Comparison of ENCODE assay signal across 12 mouse cellular contexts in genomic region chr12:33433812-33434211, GRCm38 (mm10). TPM values are rescaled to one million over a fixed set of nuclear protein-coding genes. Genes with fewer than 3 reads are reported as not detected.
DNase-seq lines count a peak whose midpoint lies in the region; ATAC-seq and TF ChIP-seq lines count a peak whose summit lies in the region.
"Had no signal": no experiment of that assay in that cellular context is flagged by ENCODE, and none has a peak within 500 bp of the region (broad histone marks: within the 10 kb centered on the region; RNA-seq: fewer than 3 reads in every experiment).

No protein-coding gene starts in this region.

- TF ChIP-seq CTCF in kidney, adult 2 months (conservative IDR thresholded peaks at IDR 0.05; ENCODE audit: insufficient read depth, insufficient read length, low read depth, low read length), result no peak
- TF ChIP-seq CTCF in thymus, adult 2 months (IDR thresholded peaks at IDR 0.05; ENCODE audit: borderline replicate concordance, control insufficient read depth, extremely low read depth, insufficient read depth, low read length, poor library complexity), result no peak

- no peak for ATAC-seq in kidney, embryonic 16.5 days (ENCODE audit: low FRiP score, low TSS enrichment)
- no peak for ATAC-seq in forebrain, embryonic 11.5 days (replicated peaks; ENCODE audit: low FRiP score)
- no peak for ATAC-seq in hindbrain, embryonic 12.5 days (ENCODE audit: low FRiP score)

- H3K4me1 ChIP-seq in kidney, adult 2 months (ENCODE audit: control insufficient read depth, insufficient read depth, low read length), result 0 out of 2 replicates have a peak, but pooled peaks cover 3% of the 10 kb centered on the region
- peaks cover 7% of the 10 kb centered on the region for H3K4me1 ChIP-seq in kidney, embryonic 16.5 days (ENCODE audit: insufficient read depth, low read length)
- no peaks in the 10 kb centered on the region for H3K4me1 ChIP-seq in thymus, adult 2 months (replicated peaks; ENCODE audit: control insufficient read depth, insufficient read depth, low read length)
- H3K4me1 ChIP-seq in forebrain, embryonic 11.5 days (replicated peaks; ENCODE audit: control insufficient read depth, insufficient read depth, low read length), result no peaks in the 10 kb centered on the region; the same call in 1 of the 2 replicates
- H3K4me1 ChIP-seq in hindbrain, embryonic 12.5 days, result peaks cover 6% of the 10 kb centered on the region

- H3K9ac ChIP-seq in kidney, embryonic 16.5 days (replicated peaks; ENCODE audit: low read length), result no peak overlapping the region
- no peak overlapping the region for H3K9ac ChIP-seq in forebrain, embryonic 11.5 days (ENCODE audit: low read length)
- no peak overlapping the region for H3K9ac ChIP-seq in hindbrain, embryonic 12.5 days

- peak; percentile 12 for DNase-seq in kidney, adult 2 months
- peak; percentile 65 for DNase-seq in T-cell, adult 2 months (ENCODE audit: low spot score)
- peak; percentile 55 for DNase-seq in lung, postnatal 25 days (ENCODE audit: low spot score)
- peak; percentile 56 for DNase-seq in thymus, adult 2 months
- no peak for DNase-seq in forebrain, embryonic 11.5 days (ENCODE audit: low spot score)
- no peak for DNase-seq in left cerebral cortex, postnatal 10 days (ENCODE audit: extremely low spot score in 1 of 2, low spot score in 2 of 2)
- DNase-seq: cerebellum, postnatal 10 days; gastrocnemius, postnatal 25 days; heart, postnatal 4 days; kidney, postnatal 10 days had no signal

- WGBS in kidney, adult 2 months, result 54% methylated on average over 9 of the region's 9 CpGs
- WGBS in kidney, embryonic 16.5 days, result 77% methylated on average over 9 of the region's 9 CpGs
- WGBS in thymus, adult 2 months, result 15% methylated on average over 9 of the region's 9 CpGs
- WGBS in forebrain, embryonic 11.5 days, result 93% methylated on average over 9 of the region's 9 CpGs
- 89% methylated on average over 9 of the region's 9 CpGs for WGBS in hindbrain, embryonic 12.5 days

- no peaks in the 10 kb centered on the region; the same call in 1 of the 2 replicates for H3K36me3 ChIP-seq in kidney, adult 2 months (ENCODE audit: control insufficient read depth, insufficient read depth, low read length)
- peaks cover 6% of the 10 kb centered on the region for H3K36me3 ChIP-seq in kidney, embryonic 16.5 days (ENCODE audit: insufficient read depth, low read length)
- H3K36me3 ChIP-seq in thymus, adult 2 months (ENCODE audit: control insufficient read depth, insufficient read depth, low read length), result peaks cover 10% of the 10 kb centered on the region
- H3K36me3 ChIP-seq in forebrain, embryonic 11.5 days (ENCODE audit: control insufficient read depth, insufficient read depth, low read length), result no peaks in the 10 kb centered on the region
- H3K36me3 ChIP-seq in hindbrain, embryonic 12.5 days, result 0 out of 2 replicates have a peak, but pooled peaks cover 9% of the 10 kb centered on the region

- intact Hi-C loops in left cerebral cortex, postnatal 10 days (cut with DNase I), result no loop called here

- no peaks in the 10 kb centered on the region for H3K27me3 ChIP-seq in kidney, adult 2 months (replicated peaks; ENCODE audit: control insufficient read depth, insufficient read depth, low read length)
- H3K27me3 ChIP-seq in kidney, embryonic 16.5 days (ENCODE audit: insufficient read depth, low read length), result no peaks in the 10 kb centered on the region
- no peaks in the 10 kb centered on the region for H3K27me3 ChIP-seq in thymus, adult 2 months (ENCODE audit: control insufficient read depth, insufficient read depth, low read length)
- no peaks in the 10 kb centered on the region for H3K27me3 ChIP-seq in forebrain, embryonic 11.5 days (ENCODE audit: control insufficient read depth, insufficient read depth, low read length)
- no peaks in the 10 kb centered on the region for H3K27me3 ChIP-seq in hindbrain, embryonic 12.5 days

- H3K4me2 ChIP-seq in kidney, embryonic 16.5 days (replicated peaks; ENCODE audit: low read depth, low read length), result no peak overlapping the region
- H3K4me2 ChIP-seq in forebrain, embryonic 11.5 days (ENCODE audit: low read depth, low read length, severe bottlenecking), result no peak overlapping the region
- no peak overlapping the region for H3K4me2 ChIP-seq in hindbrain, embryonic 12.5 days (replicated peaks)

- no peak for TF ChIP-seq POLR2A in kidney, adult 2 months (IDR thresholded peaks at IDR 0.05; ENCODE audit: low read depth, low read length)
- no peak for TF ChIP-seq POLR2A in thymus, adult 2 months (IDR thresholded peaks at IDR 0.05; ENCODE audit: control insufficient read depth, extremely low read depth, insufficient read depth, low read length, poor library complexity)

- no peak overlapping the region for H3K4me3 ChIP-seq in kidney, adult 2 months (ENCODE audit: insufficient read depth, low read depth, low read length)
- H3K4me3 ChIP-seq in kidney, embryonic 16.5 days (ENCODE audit: low read length), result no peak overlapping the region
- no peak overlapping the region for H3K4me3 ChIP-seq in thymus, adult 2 months (ENCODE audit: control insufficient read depth, insufficient read depth, low read length)
- H3K4me3 ChIP-seq in forebrain, embryonic 11.5 days (ENCODE audit: low read depth, low read length), result no peak overlapping the region
- no peak overlapping the region for H3K4me3 ChIP-seq in hindbrain, embryonic 12.5 days

- no peak overlapping the region for H3K27ac ChIP-seq in kidney, adult 2 months (ENCODE audit: insufficient read depth, low read depth, low read length)
- H3K27ac ChIP-seq in kidney, embryonic 16.5 days (ENCODE audit: low read length), result no peak overlapping the region
- H3K27ac ChIP-seq in thymus, adult 2 months (ENCODE audit: control insufficient read depth, insufficient read depth, low read length), result no peak overlapping the region; the same call in 1 of the 2 replicates
- no peak overlapping the region for H3K27ac ChIP-seq in forebrain, embryonic 11.5 days (ENCODE audit: low read depth, low read length)
- no peak overlapping the region for H3K27ac ChIP-seq in hindbrain, embryonic 12.5 days

- H3K9me3 ChIP-seq in kidney, embryonic 16.5 days (ENCODE audit: low read length), result no peaks in the 10 kb centered on the region
- H3K9me3 ChIP-seq in forebrain, embryonic 11.5 days (ENCODE audit: control insufficient read depth, low read length), result no peaks in the 10 kb centered on the region
- H3K9me3 ChIP-seq in hindbrain, embryonic 12.5 days (replicated peaks), result no peaks in the 10 kb centered on the region

RNA-seq across cellular contexts. Expression of gene Twistnb, which starts 4.4 kb away (rescaled TPM):
- polyA plus RNA-seq in kidney, adult 2 months (2012; rRNA removed), result 12.7 and 19.9 TPM in 2 replicates
- 57.6 and 59.5 TPM in 2 replicates for polyA plus RNA-seq in kidney, embryonic 16.5 days (2015; fragmentation: Nextera tagmentation; extraction: Ambion mirVana)
- polyA plus RNA-seq in thymus, adult 2 months (2012; rRNA removed), result 57.5 and 94.4 TPM in 2 replicates
- polyA plus RNA-seq in forebrain, embryonic 11.5 days (2014; fragmentation: Nextera tagmentation; extraction: Ambion mirVana), result 42.6 and 46.3 TPM in 2 replicates
- 10 to 100 TPM; 10.8 to 12.4 TPM for total RNA-seq in left cerebral cortex, postnatal 10 days (2021)
- 45.6 and 48.1 TPM in 2 replicates for polyA plus RNA-seq in hindbrain, embryonic 12.5 days (2016; fragmentation: Nextera tagmentation; extraction: Ambion mirVana)

RNA-seq across cellular contexts. Expression of gene Efcab10, which starts 39.2 kb away (rescaled TPM):
- 0.17 TPM in 1 of 2 replicates, not detected in the other for polyA plus RNA-seq in kidney, adult 2 months (2012; rRNA removed)
- 0.46 and 1.00 TPM in 2 replicates for polyA plus RNA-seq in kidney, embryonic 16.5 days (2015; fragmentation: Nextera tagmentation; extraction: Ambion mirVana)
- polyA plus RNA-seq in thymus, adult 2 months (2012; rRNA removed), result not detected in 2 replicates
- polyA plus RNA-seq in forebrain, embryonic 11.5 days (2014; fragmentation: Nextera tagmentation; extraction: Ambion mirVana), result 0.49 TPM in 1 of 2 replicates, not detected in the other
- total RNA-seq in left cerebral cortex, postnatal 10 days (2021), result 1 to 10 TPM; 1.6 to 1.9 TPM
- 3.0 and 3.5 TPM in 2 replicates for polyA plus RNA-seq in hindbrain, embryonic 12.5 days (2016; fragmentation: Nextera tagmentation; extraction: Ambion mirVana)
- total RNA-seq: gastrocnemius, postnatal 25 days; heart, postnatal 4 days had no signal

Comparison
In these comparisons a context has a peak if more than half of its experiments do, and no peak if none do; other contexts are left out.
1. DNase-seq: peak in kidney, adult 2 months (single experiment), T-cell, adult 2 months (single experiment), lung, postnatal 25 days (single experiment) and thymus, adult 2 months (single experiment); none in forebrain, embryonic 11.5 days (single experiment) and left cerebral cortex, postnatal 10 days (0 of 2).